8 mouse cellular contexts compared by ENCODE assay signal in the genomic region with DNA sequence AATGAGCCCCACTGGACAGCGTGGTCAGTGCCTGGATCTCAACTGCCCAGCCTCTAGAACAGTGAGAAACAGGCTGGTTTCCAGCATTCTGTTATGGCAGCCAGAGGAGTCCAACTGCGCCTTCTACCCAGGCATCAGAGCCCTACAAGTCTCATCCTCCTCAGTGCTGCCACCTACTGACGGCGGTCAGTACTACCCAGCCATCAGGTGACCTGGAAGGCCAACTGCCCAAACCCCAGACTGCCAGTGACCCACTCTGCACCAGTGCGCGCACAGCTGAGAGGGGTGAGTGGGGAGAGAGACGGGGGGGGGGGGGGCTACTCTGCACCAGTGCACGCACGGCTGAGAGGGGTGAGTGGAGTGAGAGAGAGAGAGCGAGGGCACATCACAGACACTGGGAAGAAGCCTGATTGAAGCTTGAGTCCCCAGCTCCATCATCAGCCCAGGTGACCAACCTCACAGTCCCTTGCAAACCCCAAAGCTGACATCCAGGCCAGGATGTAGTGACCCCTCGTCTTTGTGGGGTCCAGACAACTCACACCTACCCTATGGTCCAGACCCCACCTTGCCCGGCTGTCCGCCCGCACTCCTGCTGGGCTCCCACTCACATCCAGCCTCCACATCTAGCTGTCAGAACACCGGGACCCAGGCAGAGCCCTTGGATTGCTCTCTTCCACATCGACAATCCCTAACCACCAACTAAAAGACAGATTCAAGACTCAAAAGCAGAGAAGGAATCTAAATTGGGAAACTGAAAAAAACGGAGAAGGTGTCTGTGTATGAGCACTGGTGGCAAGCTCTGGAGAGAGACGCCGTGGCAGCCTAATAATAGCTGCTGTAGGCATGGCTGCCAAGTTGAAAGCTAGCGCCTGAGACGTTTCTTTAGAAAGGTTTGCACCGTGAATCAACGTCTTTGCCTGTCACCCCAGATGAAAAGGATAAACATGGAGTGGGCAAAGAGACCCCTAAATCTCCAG. TPM values are rescaled to one million over a fixed set of nuclear protein-coding genes. Genes with fewer than 3 reads are reported as not detected.
DNase-seq lines count a peak whose midpoint lies in the region; ATAC-seq and TF ChIP-seq lines count a peak whose summit lies in the region.

No protein-coding gene starts in this region.

- no peak overlapping the region for H3K4me3 ChIP-seq in embryonic facial prominence, embryonic 15.5 days (replicated peaks)
- H3K4me3 ChIP-seq in heart, embryonic 15.5 days = peak overlapping the region; percentile 17
- H3K4me3 ChIP-seq in olfactory bulb, adult 2 months (ENCODE audit: insufficient read depth, low read depth, low read length) = 0 out of 2 replicates have a peak overlapping the region, but pooled peaks have one; percentile 14

- WGBS in embryonic facial prominence, embryonic 15.5 days = 48% methylated on average over 23 of the region's 23 CpGs
- WGBS in heart, embryonic 15.5 days = 31% methylated on average over 23 of the region's 23 CpGs
- WGBS in olfactory bulb, adult 2 months = 15% methylated on average over 23 of the region's 23 CpGs

- no peak overlapping the region for H3K27ac ChIP-seq in embryonic facial prominence, embryonic 15.5 days (replicated peaks)
- H3K27ac ChIP-seq in heart, embryonic 15.5 days = peak overlapping the region; percentile 90
- peak overlapping the region; percentile 98 for H3K27ac ChIP-seq in olfactory bulb, adult 2 months (ENCODE audit: insufficient read depth, low read depth, low read length)

- no peaks in the 10 kb centered on the region for H3K9me3 ChIP-seq in embryonic facial prominence, embryonic 15.5 days (replicated peaks)
- no peaks in the 10 kb centered on the region for H3K9me3 ChIP-seq in heart, embryonic 15.5 days (replicated peaks)

- H3K27me3 ChIP-seq in embryonic facial prominence, embryonic 15.5 days = no peaks in the 10 kb centered on the region
- no peaks in the 10 kb centered on the region for H3K27me3 ChIP-seq in heart, embryonic 15.5 days

- H3K9ac ChIP-seq in embryonic facial prominence, embryonic 15.5 days = no peak overlapping the region
- peak overlapping the region; percentile 25; the same call in 1 of the 2 replicates for H3K9ac ChIP-seq in heart, embryonic 15.5 days

- H3K36me3 ChIP-seq in embryonic facial prominence, embryonic 15.5 days = peaks cover 29% of the 10 kb centered on the region
- H3K36me3 ChIP-seq in heart, embryonic 15.5 days = peaks cover 21% of the 10 kb centered on the region

- no peak for TF ChIP-seq POLR2A in olfactory bulb, adult 2 months (IDR thresholded peaks at IDR 0.05; ENCODE audit: insufficient read depth, low read depth, low read length)

- no peak overlapping the region for H3K4me2 ChIP-seq in embryonic facial prominence, embryonic 15.5 days (replicated peaks)
- peak overlapping the region; percentile 53 for H3K4me2 ChIP-seq in heart, embryonic 15.5 days

- DNase-seq in ES-CJ7 (ENCODE audit: low read depth, low spot score) = peak; percentile 70
- DNase-seq in adrenal gland, postnatal 36 days = peak; percentile 77 to 82
- DNase-seq in kidney, postnatal 36 days = peak; percentile 71 to 91
- peak; percentile 73 to 85 for DNase-seq in lung, adult 18-20 months
- peak; percentile 61 for DNase-seq in thymus, postnatal 36 days

- ATAC-seq in embryonic facial prominence, embryonic 15.5 days (ENCODE audit: insufficient number of reproducible peaks, low FRiP score, low TSS enrichment, low read depth) = peak; percentile 25; the same call in 1 of the 2 replicates
- ATAC-seq in heart, embryonic 15.5 days (replicated peaks; ENCODE audit: insufficient number of reproducible peaks, insufficient read depth, low FRiP score, low read depth) = peak; percentile 15; the same call in 1 of the 2 replicates

- TF ChIP-seq CTCF in olfactory bulb, adult 2 months (IDR thresholded peaks at IDR 0.05; ENCODE audit: insufficient read depth, low read depth, low read length) = peak; percentile 62; the same call in 1 of the 2 replicates

- peaks cover 28% of the 10 kb centered on the region for H3K4me1 ChIP-seq in embryonic facial prominence, embryonic 15.5 days
- peaks cover 52% of the 10 kb centered on the region for H3K4me1 ChIP-seq in heart, embryonic 15.5 days (replicated peaks)
- peaks cover 44% of the 10 kb centered on the region for H3K4me1 ChIP-seq in olfactory bulb, adult 2 months (ENCODE audit: control insufficient read depth, insufficient read depth, low read length)

RNA-seq across cellular contexts. Expression of gene Tmem184b, which starts 22.6 kb away (rescaled TPM):
- 10 to 100 TPM; 46.6 to 75.2 TPM for total RNA-seq in adrenal gland, postnatal 36 days (2021)
- polyA plus RNA-seq in embryonic facial prominence, embryonic 15.5 days (2015; fragmentation: Nextera tagmentation; extraction: Ambion mirVana) = 87.4 and 92.8 TPM in 2 replicates
- 58.3 and 83.8 TPM in 2 replicates for polyA plus RNA-seq in heart, embryonic 15.5 days (2015; fragmentation: Nextera tagmentation; extraction: Ambion mirVana)
- polyA plus RNA-seq in olfactory bulb, adult 2 months (2012; ENCODE audit: insufficient read depth, insufficient read length, low replicate concordance, missing spikeins) = not detected in 2 replicates

RNA-seq across cellular contexts. Expression of gene Maff, which starts 34.3 kb away (rescaled TPM):
- total RNA-seq in adrenal gland, postnatal 36 days (2021) = 10 to 100 TPM in 1 of 2 experiments, 1 to 10 TPM in 1; 6.3 to 19.1 TPM
- 3.5 and 3.7 TPM in 2 replicates for polyA plus RNA-seq in embryonic facial prominence, embryonic 15.5 days (2015; fragmentation: Nextera tagmentation; extraction: Ambion mirVana)
- polyA plus RNA-seq in heart, embryonic 15.5 days (2015; fragmentation: Nextera tagmentation; extraction: Ambion mirVana) = 3.5 and 3.8 TPM in 2 replicates
- not detected in 2 replicates for polyA plus RNA-seq in olfactory bulb, adult 2 months (2012; ENCODE audit: insufficient read depth, insufficient read length, low replicate concordance, missing spikeins)

RNA-seq across cellular contexts. Expression of gene Pla2g6, which starts 52.6 kb away (rescaled TPM):
- total RNA-seq in adrenal gland, postnatal 36 days (2021) = 10 to 100 TPM; 25.1 to 30.8 TPM
- 16.2 and 17.0 TPM in 2 replicates for polyA plus RNA-seq in embryonic facial prominence, embryonic 15.5 days (2015; fragmentation: Nextera tagmentation; extraction: Ambion mirVana)
- 9.9 and 13.5 TPM in 2 replicates for polyA plus RNA-seq in heart, embryonic 15.5 days (2015; fragmentation: Nextera tagmentation; extraction: Ambion mirVana)
- not detected in 2 replicates for polyA plus RNA-seq in olfactory bulb, adult 2 months (2012; ENCODE audit: insufficient read depth, insufficient read length, low replicate concordance, missing spikeins)
